Mouse (Mus musculus): ENCODE measurements around the gene Nono. TPM values are rescaled to one million over a fixed set of nuclear protein-coding genes. Genes with fewer than 3 reads are reported as not detected.

The Nono gene
- 639 and 665 TPM in 2 replicates for polyA plus RNA-seq (2016; fragmentation: Nextera tagmentation; extraction: Ambion mirVana)

GRCm38 (mm10) chrX:101429142-101429949 is at the start of gene Nono:
Nono (plus strand) TSS chrX:101429318.
- Histone ChIP-seq H3K9me3 (no peaks in the 10 kb centered on the region), H3K27ac (peak within 1 kb of the TSS; percentile 97), H3K36me3 (replicated peaks) (peaks cover 35% of the 10 kb centered on the region), H3K27me3 (ENCODE audit: poor library complexity, severe bottlenecking) (peaks cover 16% of the 10 kb centered on the region), H3K4me3 (peak within 1 kb of the TSS; percentile 69), H3K4me1 (peaks cover 11% of the 10 kb centered on the region)
- DNase-seq (ENCODE audit: extremely low spot score, low spot score), result peak; percentile 86
- 20% methylated on average over 51 of the region's 51 CpGs for WGBS

- peaks cover 97% of the 10 kb centered on the region for H3K27me3 ChIP-seq (ENCODE audit: poor library complexity, severe bottlenecking)
- no peak overlapping the region for H3K27ac ChIP-seq
- H3K36me3 ChIP-seq (replicated peaks), result no peaks in the 10 kb centered on the region
- 79% methylated on average over 1 of the region's 1 CpGs for WGBS
- DNase-seq (ENCODE audit: extremely low spot score, low spot score), result no peak
- no peak overlapping the region for H3K4me3 ChIP-seq
- peaks cover 27% of the 10 kb centered on the region for H3K4me1 ChIP-seq
- no peaks in the 10 kb centered on the region for H3K9me3 ChIP-seq
These were observed 49.4 kb upstream of the Nono start for GRCm38 (mm10) chrX:101379744-101380143.

GRCm38 (mm10) chrX:101383455-101383854 is 45.7 kb upstream of the Nono start:
- Histone ChIP-seq H3K27ac (no peak overlapping the region), H3K9me3 (no peaks in the 10 kb centered on the region), H3K36me3 (replicated peaks) (no peaks in the 10 kb centered on the region), H3K4me3 (no peak overlapping the region), H3K27me3 (ENCODE audit: poor library complexity, severe bottlenecking) (peaks cover 98% of the 10 kb centered on the region), H3K4me1 (peaks cover 33% of the 10 kb centered on the region)
- 23% methylated on average over 18 of the region's 18 CpGs for WGBS
- DNase-seq (ENCODE audit: extremely low spot score, low spot score), result no peak

- Histone ChIP-seq H3K27ac (no peak overlapping the region), H3K27me3 (ENCODE audit: poor library complexity, severe bottlenecking) (peaks cover 98% of the 10 kb centered on the region), H3K4me1 (peaks cover 33% of the 10 kb centered on the region), H3K36me3 (replicated peaks) (no peaks in the 10 kb centered on the region), H3K4me3 (peak overlapping the region; percentile 42), H3K9me3 (no peaks in the 10 kb centered on the region)
- 23% methylated on average over 32 of the region's 32 CpGs for WGBS
- DNase-seq (ENCODE audit: extremely low spot score, low spot score), result no peak
These were observed 44.5 kb upstream of the Nono start for GRCm38 (mm10) chrX:101384439-101385137.

- Histone ChIP-seq H3K36me3 (replicated peaks) (no peaks in the 10 kb centered on the region), H3K27me3 (ENCODE audit: poor library complexity, severe bottlenecking) (peaks cover 99% of the 10 kb centered on the region), H3K27ac (no peak overlapping the region), H3K9me3 (no peaks in the 10 kb centered on the region), H3K4me3 (no peak overlapping the region), H3K4me1 (peaks cover 33% of the 10 kb centered on the region)
- 32% methylated on average over 4 of the region's 4 CpGs for WGBS
- DNase-seq (ENCODE audit: extremely low spot score, low spot score), result no peak
These were observed 42.9 kb upstream of the Nono start for GRCm38 (mm10) chrX:101386222-101386621.

- Histone ChIP-seq H3K4me3 (no peak overlapping the region), H3K27ac (no peak overlapping the region), H3K27me3 (ENCODE audit: poor library complexity, severe bottlenecking) (peaks cover 86% of the 10 kb centered on the region), H3K9me3 (no peaks in the 10 kb centered on the region), H3K36me3 (replicated peaks) (no peaks in the 10 kb centered on the region), H3K4me1 (peaks cover 13% of the 10 kb centered on the region)
- WGBS, result 70% methylated on average over 5 of the region's 5 CpGs
- no peak for DNase-seq (ENCODE audit: extremely low spot score, low spot score)
These were observed 40.1 kb upstream of the Nono start for GRCm38 (mm10) chrX:101388866-101389537.

GRCm38 (mm10) chrX:101394341-101394740 is 34.8 kb upstream of the Nono start:
- 62% methylated on average over 2 of the region's 2 CpGs for WGBS
- Histone ChIP-seq H3K4me3 (no peak overlapping the region), H3K4me1 (peaks cover 11% of the 10 kb centered on the region), H3K27ac (no peak overlapping the region), H3K27me3 (ENCODE audit: poor library complexity, severe bottlenecking) (peaks cover 85% of the 10 kb centered on the region), H3K36me3 (replicated peaks) (no peaks in the 10 kb centered on the region), H3K9me3 (no peaks in the 10 kb centered on the region)
- DNase-seq (ENCODE audit: extremely low spot score, low spot score), result no peak

GRCm38 (mm10) chrX:101396459-101396858 is 32.7 kb upstream of the Nono start:
- Histone ChIP-seq H3K4me3 (peak overlapping the region; percentile 19), H3K27me3 (ENCODE audit: poor library complexity, severe bottlenecking) (peaks cover 84% of the 10 kb centered on the region), H3K36me3 (replicated peaks) (no peaks in the 10 kb centered on the region), H3K9me3 (no peaks in the 10 kb centered on the region), H3K27ac (no peak overlapping the region), H3K4me1 (peaks cover 11% of the 10 kb centered on the region)
- WGBS, result 22% methylated on average over 11 of the region's 11 CpGs
- DNase-seq (ENCODE audit: extremely low spot score, low spot score), result no peak

- peak overlapping the region; percentile 86 for H3K27ac ChIP-seq
These were observed 10.0 kb upstream of the Nono start for GRCm38 (mm10) chrX:101418946-101419724.

GRCm38 (mm10) chrX:101419725-101420699 is 9.1 kb upstream of the Nono start:
- H3K4me3 ChIP-seq, result peak overlapping the region; percentile 67
- peaks cover 19% of the 10 kb centered on the region for H3K36me3 ChIP-seq (replicated peaks)
- H3K4me1 ChIP-seq, result peaks cover 24% of the 10 kb centered on the region
- H3K27me3 ChIP-seq (ENCODE audit: poor library complexity, severe bottlenecking), result peaks cover 56% of the 10 kb centered on the region
- DNase-seq (ENCODE audit: extremely low spot score, low spot score), result peak; percentile 82
- H3K9me3 ChIP-seq, result no peaks in the 10 kb centered on the region
- 13% methylated on average over 54 of the region's 54 CpGs for WGBS
- H3K27ac ChIP-seq, result peak overlapping the region; percentile 86

More at GRCm38 (mm10) chrX:101418946-101419724, 10.0 kb upstream of the Nono start:
- Histone ChIP-seq H3K27me3 (ENCODE audit: poor library complexity, severe bottlenecking) (peaks cover 60% of the 10 kb centered on the region), H3K9me3 (no peaks in the 10 kb centered on the region), H3K36me3 (replicated peaks) (peaks cover 27% of the 10 kb centered on the region), H3K4me3 (peak overlapping the region; percentile 67), H3K4me1 (peaks cover 24% of the 10 kb centered on the region)
- no peak for DNase-seq (ENCODE audit: extremely low spot score, low spot score)
- 19% methylated on average over 35 of the region's 36 CpGs for WGBS

GRCm38 (mm10) chrX:101420700-101421095 is 8.4 kb upstream of the Nono start, which contains the start of gene Zmym3:
Zmym3 (minus strand) TSS chrX:101420849.
- peaks cover 24% of the 10 kb centered on the region for H3K4me1 ChIP-seq
- peaks cover 12% of the 10 kb centered on the region for H3K36me3 ChIP-seq (replicated peaks)
- H3K9me3 ChIP-seq, result no peaks in the 10 kb centered on the region
- WGBS, result 26% methylated on average over 4 of the region's 4 CpGs
- H3K27ac ChIP-seq, result peak within 1 kb of the TSS; percentile 86
- no peak for DNase-seq (ENCODE audit: extremely low spot score, low spot score)
- H3K4me3 ChIP-seq, result peak within 1 kb of the TSS; percentile 67
- H3K27me3 ChIP-seq (ENCODE audit: poor library complexity, severe bottlenecking), result peaks cover 52% of the 10 kb centered on the region
